Mouse (Mus musculus): ENCODE results near the gene Perm1. TPM values are rescaled to one million over a fixed set of nuclear protein-coding genes. Genes with fewer than 3 reads are reported as not detected.

Perm1 gene
- polyA plus RNA-seq (2015; fragmentation: Nextera tagmentation; extraction: Ambion mirVana): 9.7 and 10.8 TPM in 2 replicates

GRCm38 (mm10) chr4:156215649-156216048 is at the start of gene Perm1:
Perm1 (plus strand) TSS chr4:156215868.
- Histone ChIP-seq H3K36me3 (no peaks in the 10 kb centered on the region), H3K4me3 (peak within 1 kb of the TSS; percentile 32), H3K9me3 (replicated peaks) (no peaks in the 10 kb centered on the region), H3K4me2 (peak within 1 kb of the TSS; percentile 48), H3K27ac (peak within 1 kb of the TSS; percentile 88), H3K4me1 (replicated peaks) (peaks cover 30% of the 10 kb centered on the region), H3K27me3 (no peaks in the 10 kb centered on the region), H3K9ac (peak within 1 kb of the TSS; percentile 15; the same call in 1 of the 2 replicates)
- 35% methylated on average over 4 of the region's 4 CpGs for WGBS
- ATAC-seq (replicated peaks; ENCODE audit: insufficient number of reproducible peaks, insufficient read depth, low FRiP score, low read depth): peak; percentile 78

GRCm38 (mm10) chr4:156166477-156166876 is 49.2 kb upstream of the Perm1 start:
- 87% methylated on average over 9 of the region's 9 CpGs for WGBS
- H3K36me3 ChIP-seq: peaks cover 92% of the 10 kb centered on the region
- ATAC-seq (replicated peaks; ENCODE audit: insufficient number of reproducible peaks, insufficient read depth, low FRiP score, low read depth): no peak
- H3K9me3 ChIP-seq (replicated peaks): 0 out of 2 replicates have a peak, but pooled peaks cover 6% of the 10 kb centered on the region
- no peak overlapping the region for H3K9ac ChIP-seq
- H3K27ac ChIP-seq: no peak overlapping the region
- no peak overlapping the region for H3K4me3 ChIP-seq
- no peaks in the 10 kb centered on the region for H3K4me1 ChIP-seq (replicated peaks)
- H3K27me3 ChIP-seq: no peaks in the 10 kb centered on the region
- no peak overlapping the region for H3K4me2 ChIP-seq

- Histone ChIP-seq H3K9ac (no peak overlapping the region), H3K9me3 (replicated peaks) (no peaks in the 10 kb centered on the region), H3K4me1 (replicated peaks) (no peaks in the 10 kb centered on the region), H3K4me3 (no peak overlapping the region), H3K36me3 (peaks cover 99% of the 10 kb centered on the region), H3K27ac (no peak overlapping the region), H3K4me2 (no peak overlapping the region), H3K27me3 (no peaks in the 10 kb centered on the region)
- no peak for ATAC-seq (replicated peaks; ENCODE audit: insufficient number of reproducible peaks, insufficient read depth, low FRiP score, low read depth)
- WGBS: 91% methylated on average over 8 of the region's 8 CpGs
These were observed 47.1 kb upstream of the Perm1 start for GRCm38 (mm10) chr4:156168611-156169010.

GRCm38 (mm10) chr4:156169129-156169528 is 46.5 kb upstream of the Perm1 start:
- H3K9me3 ChIP-seq (replicated peaks): no peaks in the 10 kb centered on the region
- H3K9ac ChIP-seq: no peak overlapping the region
- H3K27me3 ChIP-seq: no peaks in the 10 kb centered on the region
- no peak overlapping the region for H3K27ac ChIP-seq
- peaks cover 100% of the 10 kb centered on the region for H3K36me3 ChIP-seq
- H3K4me1 ChIP-seq (replicated peaks): no peaks in the 10 kb centered on the region
- H3K4me2 ChIP-seq: no peak overlapping the region
- H3K4me3 ChIP-seq: no peak overlapping the region
- no peak for ATAC-seq (replicated peaks; ENCODE audit: insufficient number of reproducible peaks, insufficient read depth, low FRiP score, low read depth)
- 91% methylated on average over 10 of the region's 10 CpGs for WGBS

- Histone ChIP-seq H3K4me2 (no peak overlapping the region), H3K4me3 (no peak overlapping the region), H3K9me3 (replicated peaks) (no peaks in the 10 kb centered on the region), H3K27ac (no peak overlapping the region), H3K36me3 (peaks cover 99% of the 10 kb centered on the region), H3K4me1 (replicated peaks) (no peaks in the 10 kb centered on the region), H3K9ac (no peak overlapping the region), H3K27me3 (no peaks in the 10 kb centered on the region)
- 94% methylated on average over 11 of the region's 11 CpGs for WGBS
- no peak for ATAC-seq (replicated peaks; ENCODE audit: insufficient number of reproducible peaks, insufficient read depth, low FRiP score, low read depth)
These were observed 43.8 kb upstream of the Perm1 start for GRCm38 (mm10) chr4:156171828-156172227.

GRCm38 (mm10) chr4:156177630-156178029 is 38.0 kb upstream of the Perm1 start:
- H3K27ac ChIP-seq: no peak overlapping the region
- no peaks in the 10 kb centered on the region for H3K27me3 ChIP-seq
- no peak for ATAC-seq (replicated peaks; ENCODE audit: insufficient number of reproducible peaks, insufficient read depth, low FRiP score, low read depth)
- 89% methylated on average over 9 of the region's 9 CpGs for WGBS
- H3K36me3 ChIP-seq: peaks cover 72% of the 10 kb centered on the region
- H3K4me1 ChIP-seq (replicated peaks): no peaks in the 10 kb centered on the region
- no peak overlapping the region for H3K4me2 ChIP-seq
- no peaks in the 10 kb centered on the region for H3K9me3 ChIP-seq (replicated peaks)
- no peak overlapping the region for H3K9ac ChIP-seq
- no peak overlapping the region for H3K4me3 ChIP-seq

GRCm38 (mm10) chr4:156183747-156184146 is 31.9 kb upstream of the Perm1 start:
- Histone ChIP-seq H3K27ac (no peak overlapping the region), H3K4me3 (no peak overlapping the region), H3K9ac (no peak overlapping the region), H3K4me1 (replicated peaks) (peaks cover 42% of the 10 kb centered on the region), H3K27me3 (no peaks in the 10 kb centered on the region), H3K9me3 (replicated peaks) (no peaks in the 10 kb centered on the region), H3K36me3 (peaks cover 12% of the 10 kb centered on the region), H3K4me2 (no peak overlapping the region)
- WGBS: 70% methylated on average over 5 of the region's 5 CpGs
- ATAC-seq (replicated peaks; ENCODE audit: insufficient number of reproducible peaks, insufficient read depth, low FRiP score, low read depth): no peak

GRCm38 (mm10) chr4:156184291-156184954 is 31.2 kb upstream of the Perm1 start:
- H3K4me1 ChIP-seq (replicated peaks): peaks cover 49% of the 10 kb centered on the region

GRCm38 (mm10) chr4:156185456-156185949 is 30.2 kb upstream of the Perm1 start:
- H3K9me3 ChIP-seq (replicated peaks): no peaks in the 10 kb centered on the region
- no peak for ATAC-seq (replicated peaks; ENCODE audit: insufficient number of reproducible peaks, insufficient read depth, low FRiP score, low read depth)

More at GRCm38 (mm10) chr4:156184291-156184954, 31.2 kb upstream of the Perm1 start:
- H3K9me3 ChIP-seq (replicated peaks): no peaks in the 10 kb centered on the region
- no peaks in the 10 kb centered on the region for H3K27me3 ChIP-seq
- H3K4me2 ChIP-seq: peak overlapping the region; percentile 25; the same call in 1 of the 2 replicates
- no peak overlapping the region for H3K4me3 ChIP-seq
- peaks cover 5% of the 10 kb centered on the region; the same call in 1 of the 2 replicates for H3K36me3 ChIP-seq
- peak; percentile 29 for ATAC-seq (replicated peaks; ENCODE audit: insufficient number of reproducible peaks, insufficient read depth, low FRiP score, low read depth)
- no peak overlapping the region for H3K9ac ChIP-seq
- no peak overlapping the region for H3K27ac ChIP-seq
- 61% methylated on average over 7 of the region's 7 CpGs for WGBS

GRCm38 (mm10) chr4:156185950-156186850 is 29.5 kb upstream of the Perm1 start:
- peak overlapping the region; percentile 56 for H3K9ac ChIP-seq
- H3K4me3 ChIP-seq: peak overlapping the region; percentile 38
- peak overlapping the region; percentile 40 for H3K27ac ChIP-seq
- peak overlapping the region; percentile 65 for H3K4me2 ChIP-seq
- WGBS: 20% methylated on average over 31 of the region's 31 CpGs
- peaks cover 61% of the 10 kb centered on the region for H3K4me1 ChIP-seq (replicated peaks)
- no peaks in the 10 kb centered on the region for H3K9me3 ChIP-seq (replicated peaks)
- H3K36me3 ChIP-seq: no peaks in the 10 kb centered on the region; the same call in 1 of the 2 replicates
- peak; percentile 17; the same call in 1 of the 2 replicates for ATAC-seq (replicated peaks; ENCODE audit: insufficient number of reproducible peaks, insufficient read depth, low FRiP score, low read depth)
- H3K27me3 ChIP-seq: no peaks in the 10 kb centered on the region

More at GRCm38 (mm10) chr4:156185456-156185949, 30.2 kb upstream of the Perm1 start:
- 76% methylated on average over 13 of the region's 13 CpGs for WGBS
- peaks cover 60% of the 10 kb centered on the region for H3K4me1 ChIP-seq (replicated peaks)
- peak overlapping the region; percentile 38 for H3K4me3 ChIP-seq
- H3K27me3 ChIP-seq: no peaks in the 10 kb centered on the region
- H3K4me2 ChIP-seq: peak overlapping the region; percentile 65
- H3K27ac ChIP-seq: peak overlapping the region; percentile 40
- peak overlapping the region; percentile 56 for H3K9ac ChIP-seq
- no peaks in the 10 kb centered on the region; the same call in 1 of the 2 replicates for H3K36me3 ChIP-seq
